Mouse (Mus musculus) cortical plate, adult 2 months (tissue): ENCODE measurements around the gene Rbms1. TPM values are rescaled to one million over a fixed set of nuclear protein-coding genes. Genes with fewer than 3 reads are reported as not detected.
A peak's percentile ranks its signal among the peaks of the same experiment; 100 is the strongest.

Experiments
- H3K27ac ChIP-seq: fragments of 200-500 bp; 2 replicates; pipeline ENCODE4 v1.5.1; 2012; ENCODE audit warnings: low read length, control low read depth, inconsistent platforms; ENCODE audit not compliant: insufficient read depth
- H3K4me1 ChIP-seq: fragments of 200-500 bp; 2 replicates; pipeline ENCODE4 v1.6.1; 2011; ENCODE audit warnings: low read length; ENCODE audit not compliant: control insufficient read depth, insufficient read depth
- H3K4me3 ChIP-seq: fragments of 200-500 bp; 2 replicates; pipeline ENCODE4 v1.5.1; 2011; ENCODE audit warnings: mild to moderate bottlenecking, low read length, control low read depth; ENCODE audit not compliant: insufficient read depth
- CTCF ChIP-seq: fragments of 200-500 bp; IDR thresholded peaks from 2 replicates; pipeline ENCODE4 v1.5.1; 2011; ENCODE audit warnings: mild to moderate bottlenecking, control low read depth, low read length; ENCODE audit not compliant: insufficient read depth; ENCODE audit errors: extremely low read depth
- POLR2A ChIP-seq: fragments of 200-500 bp; IDR thresholded peaks from 2 replicates; pipeline ENCODE4 v1.6.1; 2011; ENCODE audit warnings: mild to moderate bottlenecking, low read length, control low read depth; ENCODE audit not compliant: insufficient read depth; ENCODE audit errors: extremely low read depth
- polyA plus RNA-seq: library from polyadenylated mRNA; depleted of rRNA; stranded (reverse); fragments of >200 nt; gene quantifications from 2 replicates; pipeline ENCODE4 v1.2.3, GENCODE M21; 2012

Rbms1 gene
- polyA plus RNA-seq, 1 experiment = 18.8 TPM

DNA sequence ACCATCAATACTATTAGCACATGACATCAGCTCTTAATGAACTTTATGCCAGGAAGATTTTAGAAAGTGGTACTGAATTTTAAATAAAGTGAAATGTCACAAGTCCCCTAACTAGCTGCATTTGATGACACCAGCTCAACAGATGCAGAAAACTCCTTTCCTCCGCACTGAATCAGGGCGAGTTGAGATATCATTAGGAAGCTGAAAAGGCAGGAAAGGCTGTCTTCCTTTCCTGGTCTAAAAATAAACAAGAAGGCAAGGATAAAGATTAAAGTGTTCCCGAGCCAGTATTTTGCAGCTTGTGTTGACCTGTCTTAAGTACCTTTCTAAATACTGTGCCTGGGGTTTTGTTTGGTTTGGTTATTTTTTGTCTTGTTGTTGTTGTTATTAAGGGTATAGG lies 42.9 kb downstream of the Rbms1 start:
- Histone ChIP-seq H3K4me1 (no peaks in the 10 kb centered on the region; the same call in 1 of the 2 replicates), H3K27ac (no peak overlapping the region), H3K4me3 (no peak overlapping the region)
- no peak for TF ChIP-seq CTCF
- TF ChIP-seq POLR2A = no peak

- TF ChIP-seq POLR2A = no peak
- TF ChIP-seq CTCF = no peak
Observed at GRCm38 (mm10) chr2:60918401-60918800, 44.6 kb downstream of the Rbms1 start.

DNA sequence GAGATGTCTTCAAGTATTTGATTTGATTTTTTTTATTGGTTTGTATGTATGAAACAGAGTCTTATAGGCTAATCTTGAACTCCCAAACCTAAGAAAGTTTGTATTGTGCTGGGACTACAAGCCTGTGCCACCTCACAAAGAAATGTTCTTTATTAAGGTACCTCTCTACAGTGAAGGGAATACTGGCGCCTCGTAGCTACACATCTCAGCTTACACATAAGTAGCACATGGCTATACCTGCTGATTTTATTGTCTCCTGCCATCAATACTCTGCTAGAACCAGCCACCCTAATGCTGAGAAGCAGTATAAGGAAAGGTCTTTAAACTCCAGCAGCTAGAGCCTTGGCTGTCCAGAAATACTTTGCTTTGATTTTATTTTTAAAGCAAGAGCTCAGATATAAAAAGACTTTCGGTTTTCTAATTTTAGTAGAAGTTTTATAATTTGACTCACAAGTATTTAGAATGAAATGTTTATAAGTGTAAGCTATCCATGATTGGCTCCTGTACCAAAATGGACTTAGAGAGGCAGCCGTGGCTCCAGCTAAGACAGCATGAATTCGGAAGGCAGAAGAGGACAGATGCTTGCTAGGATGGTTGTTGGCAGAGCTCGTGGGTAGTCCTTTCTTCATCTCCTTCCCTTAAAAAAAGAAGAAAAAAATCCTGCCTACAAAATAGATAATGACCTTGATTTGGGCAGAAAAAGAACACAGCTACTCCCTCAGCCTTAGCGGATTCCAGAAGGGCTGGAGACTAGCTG lies 48.3 kb downstream of the Rbms1 start:
- no peak for TF ChIP-seq CTCF
- TF ChIP-seq POLR2A = no peak
- H3K4me1 ChIP-seq = peaks cover 5% of the 10 kb centered on the region

More at GRCm38 (mm10) chr2:60918401-60918800, 44.6 kb downstream of the Rbms1 start:
- H3K4me1 ChIP-seq = no peaks in the 10 kb centered on the region; the same call in 1 of the 2 replicates
- H3K27ac ChIP-seq = no peak overlapping the region
- H3K4me3 ChIP-seq = no peak overlapping the region

DNA sequence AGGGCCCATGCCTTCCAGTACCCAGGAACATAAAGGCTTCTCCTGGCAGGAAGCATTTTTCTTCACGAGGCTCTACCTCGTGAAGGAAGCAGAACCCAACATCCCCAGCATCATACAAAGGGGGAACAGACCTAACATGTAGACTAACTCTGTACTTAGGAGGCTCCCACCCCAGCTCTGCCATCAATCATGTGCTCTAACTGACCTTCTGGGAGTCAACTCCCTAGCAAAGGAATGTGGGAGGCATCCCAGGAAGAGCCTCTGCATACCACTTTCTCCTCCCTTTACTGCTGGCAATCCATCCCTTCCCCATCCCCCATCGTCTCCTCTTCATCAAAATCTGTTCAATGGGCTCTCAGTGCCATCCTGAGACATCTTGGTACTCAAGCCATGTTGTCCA lies 49.7 kb downstream of the Rbms1 start:
- Histone ChIP-seq H3K27ac (no peak overlapping the region), H3K4me3 (no peak overlapping the region), H3K4me1 (peaks cover 5% of the 10 kb centered on the region)
- TF ChIP-seq POLR2A = no peak
- TF ChIP-seq CTCF = no peak

More for the DNA sequence above, 48.3 kb downstream of the Rbms1 start:
- Histone ChIP-seq H3K27ac (no peak overlapping the region), H3K4me3 (no peak overlapping the region)

- no peak for TF ChIP-seq POLR2A
- no peak for TF ChIP-seq CTCF
- no peak overlapping the region for H3K4me3 ChIP-seq
- no peak overlapping the region for H3K27ac ChIP-seq
- peaks cover 5% of the 10 kb centered on the region for H3K4me1 ChIP-seq
Observed at GRCm38 (mm10) chr2:60911716-60912115, 51.3 kb downstream of the Rbms1 start.

DNA sequence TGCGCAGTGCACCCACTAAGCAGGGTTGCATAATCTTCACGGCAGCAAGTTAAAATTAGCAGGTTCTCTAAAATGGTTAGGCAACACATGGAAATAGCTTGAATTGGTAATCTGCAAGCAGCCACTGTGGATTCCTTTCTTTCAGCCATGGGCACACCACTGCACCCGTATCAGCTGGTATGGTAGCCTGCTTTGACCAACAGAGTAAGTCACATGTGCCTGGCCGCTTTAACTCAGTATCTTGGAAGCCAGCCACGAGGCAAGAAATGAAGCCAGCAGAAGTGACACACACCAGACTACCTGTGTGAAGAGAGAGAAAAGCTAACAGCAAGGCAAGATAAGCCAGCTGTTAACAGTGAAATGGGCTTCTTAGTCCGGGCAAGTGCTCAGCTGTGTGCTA lies 52.2 kb downstream of the Rbms1 start:
- 0 out of 2 replicates have a peak overlapping the region, but pooled peaks have one; percentile 18 for H3K27ac ChIP-seq
- no peak overlapping the region for H3K4me3 ChIP-seq
- peaks cover 5% of the 10 kb centered on the region for H3K4me1 ChIP-seq
- TF ChIP-seq POLR2A = no peak

DNA sequence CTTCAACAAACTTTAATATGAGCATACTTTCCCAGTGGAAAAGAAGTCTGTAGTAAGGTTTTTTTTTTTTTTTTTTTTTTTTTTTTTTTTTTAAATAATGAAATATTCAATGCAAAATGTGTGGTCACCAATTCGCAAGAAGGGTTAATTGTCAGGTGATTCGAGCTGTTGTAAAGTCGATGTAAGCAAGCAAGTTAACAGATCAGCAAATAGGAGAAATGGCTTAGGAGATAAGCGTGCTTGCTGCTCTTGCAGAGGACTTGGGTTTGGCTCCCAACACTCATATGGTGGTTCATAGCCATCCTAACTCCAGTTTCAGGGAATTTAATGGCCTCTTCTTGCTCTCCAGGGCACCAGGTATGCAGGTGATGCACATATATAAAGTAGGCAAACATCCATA lies 54.4 kb downstream of the Rbms1 start:
- H3K4me3 ChIP-seq = no peak overlapping the region
- peaks cover 6% of the 10 kb centered on the region for H3K4me1 ChIP-seq
- no peak overlapping the region for H3K27ac ChIP-seq
- TF ChIP-seq POLR2A (no peak), CTCF (no peak)

GRCm38 (mm10) chr2:60908116-60908515 lies 54.9 kb downstream of the Rbms1 start:
- TF ChIP-seq CTCF (no peak), POLR2A (no peak)
- Histone ChIP-seq H3K4me1 (peaks cover 6% of the 10 kb centered on the region), H3K4me3 (no peak overlapping the region), H3K27ac (no peak overlapping the region)

GRCm38 (mm10) chr2:60905283-60905682 lies 57.7 kb downstream of the Rbms1 start:
- Histone ChIP-seq H3K4me1 (0 out of 2 replicates have a peak, but pooled peaks cover 1% of the 10 kb centered on the region), H3K4me3 (no peak overlapping the region), H3K27ac (no peak overlapping the region)
- TF ChIP-seq CTCF (0 out of 2 replicates have a peak, but pooled peaks have one; percentile 25), POLR2A (no peak)

DNA sequence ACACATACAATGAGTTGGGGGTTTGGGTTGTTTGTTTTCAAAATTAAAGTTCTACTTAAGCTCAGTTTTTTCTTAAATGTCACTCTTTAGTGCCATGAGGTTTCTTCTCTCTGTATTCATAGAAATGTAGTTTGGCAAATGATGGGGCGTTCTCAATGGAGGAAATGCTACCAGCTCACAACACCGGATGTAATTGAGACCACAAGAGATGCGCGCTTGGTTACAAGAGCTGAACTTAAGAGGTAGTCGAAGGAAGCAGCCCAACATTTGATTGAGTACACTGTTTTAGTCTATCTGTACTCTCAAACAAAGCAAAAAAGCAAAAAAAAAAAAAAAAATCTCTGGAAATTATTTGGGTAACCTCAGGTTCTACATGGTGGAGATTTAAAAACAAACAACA lies 58.9 kb downstream of the Rbms1 start:
- Histone ChIP-seq H3K27ac (no peak overlapping the region), H3K4me3 (no peak overlapping the region), H3K4me1 (0 out of 2 replicates have a peak, but pooled peaks cover 1% of the 10 kb centered on the region)
- no peak for TF ChIP-seq POLR2A
- TF ChIP-seq CTCF = no peak

DNA sequence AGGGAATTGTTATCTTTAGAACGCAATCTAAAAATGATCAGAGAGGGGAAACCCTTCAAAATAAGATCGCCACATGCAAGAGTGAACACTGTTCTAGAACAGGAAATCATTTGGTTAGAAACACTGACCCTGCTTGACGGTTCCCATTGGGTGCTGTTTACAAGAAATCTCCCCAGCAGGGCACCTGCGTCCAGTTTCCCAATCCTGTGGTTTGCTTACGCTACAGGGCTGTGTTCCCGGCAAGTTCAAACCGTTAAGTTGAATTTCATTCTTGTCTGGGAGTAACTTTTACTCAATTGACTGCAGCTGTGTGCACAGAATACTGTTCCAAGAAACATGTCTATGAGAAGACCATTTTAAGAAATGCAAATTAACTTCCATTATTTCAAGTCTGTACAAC lies 59.5 kb downstream of the Rbms1 start:
- no peak overlapping the region for H3K4me3 ChIP-seq
- no peak for TF ChIP-seq POLR2A
- no peak for TF ChIP-seq CTCF
- H3K27ac ChIP-seq = no peak overlapping the region
- H3K4me1 ChIP-seq = 0 out of 2 replicates have a peak, but pooled peaks cover 1% of the 10 kb centered on the region
